In genomic region chr13:34960996-34961770, GRCm38 (mm10) we compare ENCODE assay signal across 14 mouse cellular contexts. TPM values are rescaled to one million over a fixed set of nuclear protein-coding genes. Genes with fewer than 3 reads are reported as not detected.
"Had no signal": no experiment of that assay in that cellular context is flagged by ENCODE, and none has a peak within 500 bp of the region (broad histone marks: within the 10 kb centered on the region; RNA-seq: fewer than 3 reads in every experiment).

No protein-coding gene starts in this region.

- H3K27ac ChIP-seq: hindbrain, postnatal 0 days; kidney, postnatal 0 days; limb, embryonic 13.5 days; liver, embryonic 13.5 days; midbrain, embryonic 12.5 days; stomach, postnatal 0 days had no signal

- ATAC-seq: hindbrain, postnatal 0 days had no signal

- H3K36me3 ChIP-seq: limb, embryonic 13.5 days; liver, embryonic 13.5 days; midbrain, embryonic 12.5 days had no signal

- H3K4me3 ChIP-seq: limb, embryonic 13.5 days; liver, embryonic 13.5 days; midbrain, embryonic 12.5 days had no signal

- H3K4me2 ChIP-seq: limb, embryonic 13.5 days; liver, embryonic 13.5 days; midbrain, embryonic 12.5 days had no signal

- H3K9me3 ChIP-seq: limb, embryonic 13.5 days; liver, embryonic 13.5 days; midbrain, embryonic 12.5 days had no signal

- DNase-seq: liver, embryonic 13.5 days; lung, adult 18-20 months; right cerebral cortex, postnatal 14 days; thymus, postnatal 25 days had no signal

- H3K9ac ChIP-seq: limb, embryonic 13.5 days; liver, embryonic 13.5 days; midbrain, embryonic 12.5 days had no signal

RNA-seq across cellular contexts. Expression of gene 4933417A18Rik, which starts 37.0 kb away (rescaled TPM):
- polyA plus RNA-seq: hindbrain, postnatal 0 days; intestine, embryonic 14.5 days; kidney, postnatal 0 days; limb, embryonic 13.5 days; liver, embryonic 13.5 days; lung, embryonic 16.5 days; midbrain, embryonic 12.5 days; midbrain, postnatal 0 days; neural tube, embryonic 14.5 days; stomach, postnatal 0 days; urinary bladder, adult 2 months had no signal
